Mouse (Mus musculus) thymus, adult 2 months (tissue): ENCODE measurements around the gene Olfr411. TPM values are rescaled to one million over a fixed set of nuclear protein-coding genes. Genes with fewer than 3 reads are reported as not detected.

ENCODE experiments used
- DNase-seq: peaks from one replicate; pipeline ENCODE4 v3.0.0; 2021
- H3K27ac ChIP-seq: fragments of 200-500 bp; 2 replicates; pipeline ENCODE4 v1.5.1; 2012; ENCODE audit warnings: low read length, control low read depth; ENCODE audit not compliant: control insufficient read depth, insufficient read depth
- H3K27me3 ChIP-seq: fragments of 200-500 bp; 2 replicates; pipeline ENCODE4 v1.6.1; 2012; ENCODE audit warnings: mild to moderate bottlenecking, low read length, moderate library complexity, mixed read lengths; ENCODE audit not compliant: control insufficient read depth, insufficient read depth
- H3K36me3 ChIP-seq: fragments of 200-500 bp; 2 replicates; pipeline ENCODE4 v1.6.1; 2012; ENCODE audit warnings: mild to moderate bottlenecking, low read length, moderate library complexity; ENCODE audit not compliant: control insufficient read depth, insufficient read depth
- H3K4me1 ChIP-seq: fragments of 200-500 bp; replicated peaks from 2 replicates; pipeline ENCODE4 v1.6.1; 2012; ENCODE audit warnings: low read length; ENCODE audit not compliant: control insufficient read depth, insufficient read depth
- H3K4me3 ChIP-seq: fragments of 200-500 bp; 2 replicates; pipeline ENCODE4 v1.5.1; 2012; ENCODE audit warnings: mild to moderate bottlenecking, low read length, control low read depth, moderate library complexity; ENCODE audit not compliant: control insufficient read depth, insufficient read depth
- CTCF ChIP-seq: fragments of 200-500 bp; IDR thresholded peaks from 2 replicates; pipeline ENCODE4 v1.5.1; 2012; ENCODE audit warnings: mild to moderate bottlenecking, control low read depth, low read length, moderate library complexity, borderline replicate concordance; ENCODE audit not compliant: control insufficient read depth, poor library complexity, insufficient read depth; ENCODE audit errors: extremely low read depth
- POLR2A ChIP-seq: fragments of 200-500 bp; IDR thresholded peaks from 2 replicates; pipeline ENCODE4 v1.6.1; 2012; ENCODE audit warnings: mild to moderate bottlenecking, low read length, control low read depth, moderate library complexity; ENCODE audit not compliant: control insufficient read depth, poor library complexity, insufficient read depth; ENCODE audit errors: extremely low read depth
- WGBS: fragments of 180-500 bp; shearing (Covaris S2); methylation state at CpG from one replicate; pipeline ENCODE4 v1.1.7; 2018; 5-methylcytosine and 5-hydroxymethylcytosine counted together
- polyA plus RNA-seq: library from polyadenylated mRNA; depleted of rRNA; stranded (reverse); fragments of >200 nt; gene quantifications from 2 replicates; pipeline ENCODE4 v1.2.3, GENCODE M21; 2012; rRNA removed

The Olfr411 gene
- polyA plus RNA-seq, 1 experiment, result not detected

GRCm38 (mm10) chr11:74328781-74329180 lies 23.7 kb downstream of the Olfr411 start:
- TF ChIP-seq POLR2A (no peak), CTCF (no peak)
- Histone ChIP-seq H3K4me1 (no peaks in the 10 kb centered on the region), H3K27ac (no peak overlapping the region), H3K4me3 (no peak overlapping the region), H3K36me3 (no peaks in the 10 kb centered on the region), H3K27me3 (no peaks in the 10 kb centered on the region)
- DNase-seq, result no peak

GRCm38 (mm10) chr11:74326044-74326443 lies 26.4 kb downstream of the Olfr411 start:
- no peak for TF ChIP-seq POLR2A
- TF ChIP-seq CTCF, result no peak
- H3K27ac ChIP-seq, result no peak overlapping the region

More at GRCm38 (mm10) chr11:74326044-74326443, 26.4 kb downstream of the Olfr411 start:
- no peak for DNase-seq
- 41% methylated on average over 2 of the region's 2 CpGs for WGBS
- Histone ChIP-seq H3K4me3 (no peak overlapping the region), H3K27me3 (no peaks in the 10 kb centered on the region), H3K4me1 (no peaks in the 10 kb centered on the region), H3K36me3 (no peaks in the 10 kb centered on the region)

Other genes with a start within 250 kb of the Olfr411 start
- gene Olfr401, start 238.9 kb downstream of the Olfr411 start, polyA plus RNA-seq, result not detected in 2 replicates
- gene Olfr402, start 199.1 kb downstream of the Olfr411 start, polyA plus RNA-seq, result not detected in 2 replicates
- gene Olfr403, start 166.4 kb downstream of the Olfr411 start, polyA plus RNA-seq, result not detected in 2 replicates
- gene Olfr43, start 141.3 kb downstream of the Olfr411 start, polyA plus RNA-seq, result 0.05 and 0.15 TPM in 2 replicates
- not detected in 2 replicates for gene Olfr406, start 92.8 kb downstream of the Olfr411 start, polyA plus RNA-seq
- gene Olfr59, start 68.9 kb downstream of the Olfr411 start, polyA plus RNA-seq, result not detected in 2 replicates
- gene Olfr410, start 14.6 kb downstream of the Olfr411 start, polyA plus RNA-seq, result not detected in 2 replicates
- gene Olfr412, start 9.4 kb upstream of the Olfr411 start, polyA plus RNA-seq, result not detected in 2 replicates